Mouse (Mus musculus) hindbrain, embryonic 15.5 days (tissue): ENCODE data around the gene Gpx1. TPM values are rescaled to one million over a fixed set of nuclear protein-coding genes. Genes with fewer than 3 reads are reported as not detected.

Experiments
- ATAC-seq: fragments of 200-750 bp; cut with Nextera tagmentation; 2 replicates; pipeline ENCODE4 v1.8.0; 2017; ENCODE audit warnings: low read depth, moderate number of reproducible peaks, moderate TSS enrichment; ENCODE audit not compliant: low FRiP score
- H3K27ac ChIP-seq: fragments of 300-500 bp; sonication (generic); replicated peaks from 2 replicates; pipeline ENCODE4 v1.5.1; 2015; ENCODE audit warnings: mild to moderate bottlenecking, inconsistent platforms
- H3K27me3 ChIP-seq: fragments of 300-500 bp; sonication (generic); 2 replicates; pipeline ENCODE4 v1.6.1; 2015; ENCODE audit warnings: control low read depth, inconsistent platforms
- H3K36me3 ChIP-seq: fragments of 300-500 bp; sonication (generic); 2 replicates; pipeline ENCODE4 v1.6.1; 2015; ENCODE audit warnings: control low read depth, inconsistent platforms
- H3K4me1 ChIP-seq: fragments of 300-500 bp; sonication (generic); replicated peaks from 2 replicates; pipeline ENCODE4 v1.6.1; 2015; ENCODE audit warnings: control low read depth, inconsistent platforms
- H3K4me2 ChIP-seq: fragments of 300-500 bp; sonication (generic); 2 replicates; pipeline ENCODE4 v1.6.1; 2015; ENCODE audit warnings: moderate library complexity, mild to moderate bottlenecking, inconsistent platforms
- H3K4me3 ChIP-seq: fragments of 300-500 bp; sonication (generic); 2 replicates; pipeline ENCODE4 v1.5.1; 2015; ENCODE audit warnings: mild to moderate bottlenecking, inconsistent platforms
- H3K9ac ChIP-seq: fragments of 300-500 bp; sonication (generic); 2 replicates; pipeline ENCODE4 v1.6.1; 2015; ENCODE audit warnings: inconsistent platforms
- H3K9me3 ChIP-seq: fragments of 300-500 bp; sonication (generic); 2 replicates; pipeline ENCODE4 v1.6.1; 2016; ENCODE audit warnings: control low read depth, inconsistent platforms
- WGBS: fragments of 180-500 bp; shearing (Covaris S2); methylation state at CpG from one replicate; pipeline ENCODE4 v1.1.7; 2015; 5-methylcytosine and 5-hydroxymethylcytosine counted together
- polyA plus RNA-seq: library from polyadenylated mRNA; unstranded; fragments of >200 nt; fragmentation: Nextera tagmentation; extraction: Ambion mirVana; gene quantifications from 2 replicates; pipeline ENCODE4 v1.2.1, GENCODE M21; 2015

Gpx1 gene
- polyA plus RNA-seq, 1 experiment from 2014 or later, result 444 TPM

DNA sequence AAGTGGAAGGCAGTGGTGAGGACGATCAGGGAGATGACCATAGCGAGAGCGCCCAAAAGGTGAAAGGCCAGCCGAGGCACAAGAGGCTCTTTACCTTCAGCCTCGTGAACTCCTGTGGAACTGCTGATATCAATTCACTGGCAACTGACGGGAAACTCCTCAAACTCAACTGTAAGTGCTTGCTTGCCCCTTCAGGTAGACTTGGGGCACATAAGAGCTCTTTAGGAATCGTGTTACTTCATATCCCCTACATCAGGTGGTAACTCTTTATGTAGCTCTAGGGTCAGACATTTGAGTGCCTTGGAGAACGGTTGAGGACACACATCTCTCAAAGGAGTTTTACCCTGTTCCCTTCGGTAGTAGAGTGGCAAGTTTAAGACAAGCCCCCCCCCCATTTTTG is 42.7 kb downstream of the Gpx1 start:
- 98% methylated on average over 9 of the region's 9 CpGs for WGBS

DNA sequence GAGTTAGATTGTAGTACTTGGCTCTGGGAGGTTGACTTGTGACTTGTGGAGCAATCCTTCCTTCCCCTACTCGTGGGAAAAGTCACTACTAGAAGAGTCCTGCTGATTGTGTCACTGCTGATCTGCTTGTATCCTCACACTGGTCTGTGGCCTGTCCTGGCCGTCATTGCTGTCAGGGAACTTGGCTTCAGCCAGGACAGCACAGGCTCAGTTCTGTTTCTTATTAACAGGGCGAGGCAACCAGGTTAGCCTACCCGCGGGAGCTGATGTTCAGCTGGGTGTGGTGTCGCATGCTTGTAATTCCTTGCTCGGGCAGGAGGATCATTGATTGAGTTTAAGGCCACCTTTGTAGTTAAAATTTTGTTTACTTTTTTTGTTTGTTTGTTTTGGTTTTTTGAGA is 46.3 kb downstream of the Gpx1 start:
- Histone ChIP-seq H3K27ac (no peak overlapping the region), H3K9me3 (no peaks in the 10 kb centered on the region), H3K27me3 (no peaks in the 10 kb centered on the region), H3K4me1 (no peaks in the 10 kb centered on the region), H3K9ac (no peak overlapping the region), H3K36me3 (peaks cover 90% of the 10 kb centered on the region), H3K4me3 (no peak overlapping the region), H3K4me2 (no peak overlapping the region)
- no peak for ATAC-seq
- WGBS, result 88% methylated on average over 7 of the region's 7 CpGs

More for the DNA sequence above, 42.7 kb downstream of the Gpx1 start:
- Histone ChIP-seq H3K4me2 (no peak overlapping the region), H3K27me3 (no peaks in the 10 kb centered on the region), H3K9ac (no peak overlapping the region), H3K36me3 (peaks cover 85% of the 10 kb centered on the region), H3K4me1 (no peaks in the 10 kb centered on the region), H3K9me3 (no peaks in the 10 kb centered on the region), H3K27ac (no peak overlapping the region), H3K4me3 (no peak overlapping the region)
- no peak for ATAC-seq

DNA sequence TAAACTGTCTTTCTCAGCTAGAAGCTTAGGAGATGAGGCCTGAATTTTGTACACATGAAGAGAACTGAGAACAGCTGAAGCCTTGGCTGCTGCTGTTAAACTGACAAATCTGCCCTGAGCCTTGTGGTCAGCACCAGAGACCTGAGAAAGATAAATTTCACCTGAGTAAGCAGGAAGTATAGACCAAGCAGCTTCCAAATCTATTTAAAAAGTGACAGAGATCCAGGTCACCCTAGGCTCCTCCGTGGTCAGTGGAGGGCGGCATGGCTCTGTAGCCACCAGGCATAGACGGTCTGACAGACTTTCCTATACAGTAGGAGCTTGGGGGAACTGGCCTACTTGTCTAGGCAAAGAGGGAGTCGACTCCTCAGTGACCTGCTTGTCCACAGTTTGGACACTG is 48.1 kb downstream of the Gpx1 start:
- WGBS, result 89% methylated on average over 4 of the region's 4 CpGs
- Histone ChIP-seq H3K36me3 (peaks cover 86% of the 10 kb centered on the region), H3K4me3 (no peak overlapping the region), H3K4me2 (no peak overlapping the region), H3K27ac (no peak overlapping the region), H3K9me3 (no peaks in the 10 kb centered on the region), H3K27me3 (no peaks in the 10 kb centered on the region), H3K4me1 (no peaks in the 10 kb centered on the region), H3K9ac (no peak overlapping the region)
- no peak for ATAC-seq

DNA sequence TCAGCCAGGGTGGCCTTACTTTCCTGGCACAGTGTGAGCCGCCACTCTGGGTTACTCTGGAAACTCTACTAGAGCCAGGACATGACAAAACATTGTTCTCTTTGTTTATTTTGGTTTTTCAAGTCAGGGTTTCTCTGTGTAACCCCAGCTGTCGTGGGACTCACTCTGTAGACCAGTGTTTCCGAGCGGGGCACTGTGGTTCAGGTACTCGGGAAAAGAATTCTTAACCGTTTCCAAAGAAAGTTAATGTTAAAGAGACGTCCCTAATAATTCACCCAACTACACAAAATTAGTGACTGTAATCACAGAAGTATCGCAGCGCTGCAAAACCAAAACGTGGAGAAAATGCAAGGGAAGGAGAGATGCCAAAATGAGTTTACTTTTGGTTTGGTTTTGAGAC is 49.9 kb downstream of the Gpx1 start:
- no peak overlapping the region for H3K4me3 ChIP-seq
- no peak overlapping the region for H3K9ac ChIP-seq
- H3K27me3 ChIP-seq, result no peaks in the 10 kb centered on the region
- H3K36me3 ChIP-seq, result peaks cover 87% of the 10 kb centered on the region
- ATAC-seq, result no peak
- H3K4me2 ChIP-seq, result no peak overlapping the region
- H3K9me3 ChIP-seq, result no peaks in the 10 kb centered on the region
- 84% methylated on average over 10 of the region's 10 CpGs for WGBS
- H3K27ac ChIP-seq, result no peak overlapping the region
- no peaks in the 10 kb centered on the region for H3K4me1 ChIP-seq

DNA sequence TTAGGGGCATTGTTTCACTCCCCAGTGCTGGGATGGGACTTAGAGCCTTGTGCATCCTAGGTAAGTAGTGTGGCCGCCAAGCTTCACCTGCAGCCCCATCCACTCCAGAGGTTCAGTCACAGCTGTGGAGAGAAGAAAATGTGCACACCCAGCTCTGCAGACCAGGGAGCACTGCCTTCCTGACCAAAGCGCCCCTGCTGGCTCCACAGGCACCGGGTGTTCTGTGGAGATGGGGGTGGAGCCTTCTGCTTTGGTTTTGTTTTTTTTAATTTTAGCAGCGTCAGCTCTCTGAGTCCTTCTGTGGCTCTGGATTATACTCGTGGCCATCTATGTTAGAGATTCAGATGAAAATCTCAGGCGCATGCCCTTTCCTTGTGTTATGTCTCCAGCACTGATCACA is 50.5 kb downstream of the Gpx1 start:
- 91% methylated on average over 6 of the region's 6 CpGs for WGBS
- no peak for ATAC-seq
- peaks cover 85% of the 10 kb centered on the region for H3K36me3 ChIP-seq

More for the DNA sequence above, 50.5 kb downstream of the Gpx1 start:
- H3K9me3 ChIP-seq, result no peaks in the 10 kb centered on the region
- H3K27me3 ChIP-seq, result no peaks in the 10 kb centered on the region
- no peak overlapping the region for H3K9ac ChIP-seq
- no peaks in the 10 kb centered on the region for H3K4me1 ChIP-seq
- H3K27ac ChIP-seq, result no peak overlapping the region
- H3K4me3 ChIP-seq, result no peak overlapping the region
- no peak overlapping the region for H3K4me2 ChIP-seq

Other genes starting within 250 kb of the Gpx1 start
- 52.2 and 62.2 TPM in 2 replicates for gene Apeh, start 244.3 kb upstream of the Gpx1 start, polyA plus RNA-seq
- gene Bsn, start 148.5 kb upstream of the Gpx1 start, polyA plus RNA-seq, result 10.0 and 10.2 TPM in 2 replicates
- 73.8 and 86.0 TPM in 2 replicates for gene Dag1, start 74.9 kb upstream of the Gpx1 start, polyA plus RNA-seq
- 130 and 134 TPM in 2 replicates for gene Nicn1, start 48.5 kb upstream of the Gpx1 start, polyA plus RNA-seq
- gene Amt, start 42.0 kb upstream of the Gpx1 start, polyA plus RNA-seq, result 27.0 and 28.3 TPM in 2 replicates
- 275 and 287 TPM in 2 replicates for gene Rhoa, start 32.8 kb upstream of the Gpx1 start, polyA plus RNA-seq
- gene Tcta, start 32.7 kb upstream of the Gpx1 start, polyA plus RNA-seq, result 52.7 and 53.0 TPM in 2 replicates
- 123 and 125 TPM in 2 replicates for gene Usp4, start 8.9 kb downstream of the Gpx1 start, polyA plus RNA-seq
- gene 1700102P08Rik, start 53.9 kb downstream of the Gpx1 start, polyA plus RNA-seq, result 1.5 and 2.3 TPM in 2 replicates
- 1.6 and 2.5 TPM in 2 replicates for gene Ccdc36, start 89.6 kb downstream of the Gpx1 start, polyA plus RNA-seq
- gene BC048562, start 97.6 kb downstream of the Gpx1 start, polyA plus RNA-seq, result not detected in 2 replicates
- gene Ccdc71, start 121.6 kb downstream of the Gpx1 start, polyA plus RNA-seq, result 57.5 and 63.4 TPM in 2 replicates
- 67.5 and 70.8 TPM in 2 replicates for gene Klhdc8b, start 122.7 kb downstream of the Gpx1 start, polyA plus RNA-seq
- gene Lamb2, start 140.8 kb downstream of the Gpx1 start, polyA plus RNA-seq, result 24.1 and 25.1 TPM in 2 replicates
- gene Usp19, start 151.7 kb downstream of the Gpx1 start, polyA plus RNA-seq, result 76.5 and 80.8 TPM in 2 replicates
- gene Qars, start 168.8 kb downstream of the Gpx1 start, polyA plus RNA-seq, result 62.8 and 63.8 TPM in 2 replicates
- 118 and 127 TPM in 2 replicates for gene Qrich1, start 177.9 kb downstream of the Gpx1 start, polyA plus RNA-seq
- 109 and 111 TPM in 2 replicates for gene Impdh2, start 221.4 kb downstream of the Gpx1 start, polyA plus RNA-seq
- gene Ndufaf3, start 228.5 kb downstream of the Gpx1 start, polyA plus RNA-seq, result 73.4 and 78.5 TPM in 2 replicates
- 304 and 323 TPM in 2 replicates for gene Dalrd3, start 231.0 kb downstream of the Gpx1 start, polyA plus RNA-seq
- gene Wdr6, start 239.8 kb downstream of the Gpx1 start, polyA plus RNA-seq, result 308 and 313 TPM in 2 replicates